Mouse (Mus musculus) MEL (cell line): ENCODE measurements around the gene Ric8b. TPM values are rescaled to one million over a fixed set of nuclear protein-coding genes. Genes with fewer than 3 reads are reported as not detected.

ENCODE experiments used
- DNase-seq: peaks from one replicate; pipeline ENCODE4 v3.0.0; 2011; ENCODE audit warnings: low read depth, low spot score
- H3K27ac ChIP-seq: 2 replicates; pipeline ENCODE4 v1.5.1; 2012; ENCODE audit warnings: low read depth, mild to moderate bottlenecking, control low read depth, low read length, moderate library complexity; ENCODE audit not compliant: control insufficient read depth
- H3K27me3 ChIP-seq, 2 experiments: fragments of 150-350 bp in 1 of 2; sonication (generic) in 1 of 2; 2 replicates each; pipeline ENCODE4 v1.6.1; 2012; ENCODE audit warnings: low read length in 2 of 2, mild to moderate bottlenecking in 2 of 2, improper control_type of control experiment in 1 of 2, moderate library complexity in 1 of 2; ENCODE audit not compliant: insufficient read depth in 2 of 2, control insufficient read depth in 1 of 2
- H3K36me3 ChIP-seq, 2 experiments: 2 replicates each; pipeline ENCODE4 v1.6.1; 2012 to 2014; ENCODE audit warnings: low read length in 2 of 2, improper control_type of control experiment in 1 of 2, inconsistent platforms in 1 of 2, mild to moderate bottlenecking in 1 of 2; ENCODE audit not compliant: insufficient read depth in 2 of 2, control insufficient read depth in 1 of 2
- H3K4me1 ChIP-seq, 2 experiments: fragments of 150-350 bp in 1 of 2; sonication (generic) in 1 of 2; 2 replicates each; pipeline ENCODE4 v1.6.1; 2012; ENCODE audit warnings: low read length in 2 of 2, improper control_type of control experiment in 1 of 2, mild to moderate bottlenecking in 1 of 2; ENCODE audit not compliant: insufficient read depth in 2 of 2, control insufficient read depth in 1 of 2
- H3K4me3 ChIP-seq, 2 experiments: fragments of 150-350 bp in 1 of 2; sonication (generic) in 1 of 2; 2 replicates each; pipeline ENCODE4 v1.5.1; 2012; ENCODE audit warnings: low read depth in 2 of 2, low read length in 2 of 2, mild to moderate bottlenecking in 2 of 2, moderate library complexity in 2 of 2, control low read depth in 1 of 2, improper control_type of control experiment in 1 of 2; ENCODE audit not compliant: control insufficient read depth in 1 of 2, insufficient read depth in 1 of 2
- H3K79me2 ChIP-seq: 2 replicates; pipeline ENCODE4 v1.6.1; 2012; ENCODE audit warnings: mild to moderate bottlenecking, low read length, moderate library complexity; ENCODE audit not compliant: control insufficient read depth, poor library complexity, insufficient read depth
- H3K9ac ChIP-seq: 2 replicates; pipeline ENCODE4 v1.6.1; 2012; ENCODE audit warnings: low read depth, mild to moderate bottlenecking, control low read depth, low read length, moderate library complexity; ENCODE audit not compliant: control insufficient read depth, poor library complexity, severe bottlenecking
- H3K9me3 ChIP-seq: fragments of 150-350 bp; sonication (generic); replicated peaks from 2 replicates; pipeline ENCODE4 v1.6.1; 2012; ENCODE audit warnings: mild to moderate bottlenecking, low read length, improper control_type of control experiment, moderate library complexity; ENCODE audit not compliant: insufficient read depth
- BHLHE40 ChIP-seq: IDR thresholded peaks from 2 replicates; pipeline ENCODE4 v1.6.1; 2012; ENCODE audit warnings: low read depth, mild to moderate bottlenecking, inconsistent platforms, low read length, improper control_type of control experiment, borderline replicate concordance
- CHD1 ChIP-seq: IDR thresholded peaks from 2 replicates; pipeline ENCODE4 v1.6.1; 2012; ENCODE audit warnings: low read depth, mild to moderate bottlenecking, inconsistent platforms, low read length, improper control_type of control experiment
- CTCF ChIP-seq, 3 experiments: IDR thresholded peaks in 2 of 3; conservative IDR thresholded peaks in 1 of 3; 2 replicates each; pipeline ENCODE4 v1.5.1; 2011 to 2012; ENCODE audit warnings: low read length in 3 of 3, low read depth in 2 of 3, mild to moderate bottlenecking in 2 of 3, improper control_type of control experiment in 1 of 3, inconsistent platforms in 1 of 3, mixed read lengths in 1 of 3, moderate library complexity in 1 of 3; ENCODE audit not compliant: control insufficient read depth in 1 of 3, insufficient read depth in 1 of 3, poor library complexity in 1 of 3, severe bottlenecking in 1 of 3
- ELF1 ChIP-seq: IDR thresholded peaks from 2 replicates; pipeline ENCODE4 v1.6.1; 2014; ENCODE audit warnings: low read depth, mild to moderate bottlenecking, inconsistent platforms, low read length, improper control_type of control experiment, moderate library complexity
- EP300 ChIP-seq, 2 experiments: IDR thresholded peaks; 2 replicates each; pipeline ENCODE4 v1.6.1; 2011; ENCODE audit warnings: improper control_type of control experiment in 2 of 2, low read length in 2 of 2, low read depth in 1 of 2, mild to moderate bottlenecking in 1 of 2
- GABPA ChIP-seq: IDR thresholded peaks from 2 replicates; pipeline ENCODE4 v1.6.1; 2012; ENCODE audit warnings: low read depth, mild to moderate bottlenecking, inconsistent platforms, low read length, improper control_type of control experiment, moderate library complexity
- MYC ChIP-seq: IDR thresholded peaks from 2 replicates; pipeline ENCODE4 v1.6.1; 2011; ENCODE audit warnings: low read depth, mild to moderate bottlenecking, low read length, improper control_type of control experiment, moderate library complexity
- NELFE ChIP-seq: IDR thresholded peaks from 2 replicates; pipeline ENCODE4 v1.6.1; 2011; ENCODE audit warnings: low read depth, low read length, improper control_type of control experiment
- NRF1 ChIP-seq: IDR thresholded peaks from 2 replicates; pipeline ENCODE4 v1.6.1; 2014; ENCODE audit warnings: low read depth, mild to moderate bottlenecking, inconsistent platforms, low read length, improper control_type of control experiment, moderate library complexity; ENCODE audit not compliant: poor library complexity, insufficient read depth, severe bottlenecking
- POLR2AphosphoS2 ChIP-seq: IDR thresholded peaks from 2 replicates; pipeline ENCODE4 v1.6.1; 2011; ENCODE audit warnings: low read length, improper control_type of control experiment
- TAL1 ChIP-seq: IDR thresholded peaks from 2 replicates; pipeline ENCODE4 v1.6.1; 2012; ENCODE audit warnings: mild to moderate bottlenecking, inconsistent platforms, low read length, moderate library complexity, mixed read lengths
- USF1 ChIP-seq: IDR thresholded peaks from 2 replicates; pipeline ENCODE4 v1.6.1; 2014; ENCODE audit warnings: low read depth, mild to moderate bottlenecking, inconsistent platforms, low read length, improper control_type of control experiment, moderate library complexity
- ZNF384 ChIP-seq: IDR thresholded peaks from 2 replicates; pipeline ENCODE4 v1.6.1; 2012; ENCODE audit warnings: low read depth, mild to moderate bottlenecking, inconsistent platforms, low read length, improper control_type of control experiment
- polyA plus RNA-seq, 2 experiments: library from polyadenylated mRNA; stranded (reverse) in 1 of 2; unstranded in 1 of 2; fragments of >175 nt in 1 of 2; fragments of >200 nt in 1 of 2; gene quantifications; 2 replicates each; pipeline versions ENCODE4 v1.2.1 to v1.2.4; 2012; ENCODE audit warnings: low replicate concordance in 2 of 2, low read depth in 1 of 2; ENCODE audit not compliant: insufficient read length in 2 of 2, insufficient read depth in 1 of 2, missing spikeins in 1 of 2
- total RNA-seq: library from RNA; depleted of rRNA; stranded (reverse); fragments of 300-350 nt; gene quantifications from 2 replicates; pipeline ENCODE4 v1.2.3, GENCODE M21; 2012

Gene Ric8b
- total and polyA plus RNA-seq, 3 experiments = 6.3 to 8.6 TPM; not detected in 1

DNA sequence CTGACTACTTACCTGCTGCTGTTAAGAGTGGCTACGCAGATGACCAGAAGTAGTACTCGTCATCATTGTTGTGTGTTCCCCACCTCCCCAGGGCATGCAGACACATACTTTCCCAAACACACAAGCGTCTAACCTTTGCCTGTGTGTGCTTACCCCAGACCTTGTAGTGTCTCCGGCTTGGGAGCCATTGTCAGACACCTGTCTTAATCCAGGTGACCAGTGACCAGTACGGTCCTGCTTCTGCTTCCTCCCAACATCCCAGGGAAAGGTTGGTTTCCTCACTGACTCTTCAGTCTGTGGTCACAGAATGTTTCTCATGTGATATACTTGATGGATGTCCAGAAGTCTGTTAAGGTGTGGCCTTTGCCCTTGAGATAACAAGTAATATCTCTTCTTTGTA is 62.9 kb downstream of the Ric8b start:
- no peak overlapping the region for H3K27ac ChIP-seq
- no peaks in the 10 kb centered on the region for H3K79me2 ChIP-seq
- peaks cover 3 to 15% of the 10 kb centered on the region in 2 experiments for H3K36me3 ChIP-seq
- no peak for DNase-seq
- H3K9ac ChIP-seq = no peak overlapping the region
- peaks cover 8 to 10% of the 10 kb centered on the region in 2 experiments for H3K4me1 ChIP-seq
- H3K4me3 ChIP-seq = no peak overlapping the region
- no peaks in the 10 kb centered on the region for H3K9me3 ChIP-seq
- H3K27me3 ChIP-seq = no peaks in the 10 kb centered on the region
- TF ChIP-seq USF1 = no peak
- no peak for TF ChIP-seq ZNF384
- no peak for TF ChIP-seq ELF1
- TF ChIP-seq NELFE = no peak
- no peak for TF ChIP-seq CTCF (IDR thresholded peaks at IDR 0.05 in 2 of 3, conservative IDR thresholded peaks at IDR 0.05 in 1 of 3; ENCODE audit: control insufficient read depth in 1 of 3, insufficient read depth in 1 of 3, low read depth in 2 of 3, low read length in 3 of 3, poor library complexity in 1 of 3, severe bottlenecking in 1 of 3)
- no peak for TF ChIP-seq BHLHE40
- no peak for TF ChIP-seq MYC
- TF ChIP-seq TAL1 = no peak
- TF ChIP-seq EP300 (IDR thresholded peaks at IDR 0.05; ENCODE audit: low read depth in 1 of 2, low read length in 2 of 2) = no peak
- TF ChIP-seq GABPA = no peak
- no peak for TF ChIP-seq POLR2AphosphoS2

DNA sequence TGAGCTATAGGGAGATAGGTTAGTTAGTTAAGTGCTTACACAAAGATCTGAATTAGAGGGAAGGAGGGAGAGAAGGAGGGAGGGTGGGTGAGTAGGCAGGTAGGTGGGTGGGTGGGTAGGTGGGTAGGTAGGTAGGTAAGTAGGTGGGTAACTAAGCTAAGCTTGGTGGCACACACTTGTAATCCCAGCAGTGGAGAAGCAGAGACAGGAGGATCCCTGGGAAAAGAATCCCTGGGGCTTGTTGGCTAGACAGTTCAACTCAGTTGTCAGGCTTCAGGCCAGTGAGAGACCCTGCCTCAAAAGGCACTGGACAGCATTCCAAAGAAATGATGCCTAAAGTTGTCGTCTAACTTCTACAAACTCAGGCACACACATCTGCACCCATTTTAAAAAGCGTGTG is 64.0 kb downstream of the Ric8b start:
- peaks cover 3% of the 10 kb centered on the region in 2 experiments for H3K36me3 ChIP-seq
- no peak for DNase-seq

DNA sequence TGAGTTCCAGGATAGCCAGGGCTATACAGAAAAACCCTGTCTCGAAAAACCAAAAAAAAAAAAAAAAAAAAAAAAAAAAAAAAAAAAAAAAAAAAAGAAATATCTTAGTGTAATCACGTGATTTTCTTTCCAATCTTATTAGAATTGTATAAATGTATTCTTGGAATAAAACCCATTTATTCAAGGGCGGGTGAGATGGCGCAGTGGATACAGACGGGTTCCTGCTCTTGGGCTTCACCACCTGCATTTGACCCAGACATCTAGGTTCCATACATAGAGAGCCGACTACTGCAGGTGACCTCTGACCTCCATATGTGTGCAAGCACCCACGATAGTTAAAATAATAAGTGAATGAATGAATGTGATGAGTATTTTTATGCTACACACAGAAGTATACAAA is 65.3 kb downstream of the Ric8b start:
- Histone ChIP-seq H3K9me3 (no peaks in the 10 kb centered on the region), H3K27ac (no peak overlapping the region), H3K4me1 (no peaks in the 10 kb centered on the region), H3K4me3 (no peak overlapping the region), H3K9ac (no peak overlapping the region), H3K36me3 (peaks cover 0 to 3% of the 10 kb centered on the region in 2 experiments; a peak in 2 of 4 replicates), H3K27me3 (no peaks in the 10 kb centered on the region), H3K79me2 (no peaks in the 10 kb centered on the region)
- no peak for DNase-seq
- no peak for TF ChIP-seq NRF1

More for the DNA sequence above, 64.0 kb downstream of the Ric8b start:
- Histone ChIP-seq H3K79me2 (no peaks in the 10 kb centered on the region), H3K4me3 (no peak overlapping the region), H3K27ac (no peak overlapping the region), H3K4me1 (peaks cover 0 to 4% of the 10 kb centered on the region in 2 experiments; a peak in 1 of 4 replicates), H3K9me3 (no peaks in the 10 kb centered on the region), H3K27me3 (no peaks in the 10 kb centered on the region), H3K9ac (no peak overlapping the region)
- TF ChIP-seq CHD1 = no peak
- TF ChIP-seq BHLHE40 = no peak
